Mouse (Mus musculus): ENCODE results near the gene Fxyd3.

Gene Fxyd3

GRCm38 (mm10) chr7:31098697-31099611 lies 22.4 kb upstream of the Fxyd3 start:
- DNase-seq (ENCODE audit: low spot score), result no peak

DNA sequence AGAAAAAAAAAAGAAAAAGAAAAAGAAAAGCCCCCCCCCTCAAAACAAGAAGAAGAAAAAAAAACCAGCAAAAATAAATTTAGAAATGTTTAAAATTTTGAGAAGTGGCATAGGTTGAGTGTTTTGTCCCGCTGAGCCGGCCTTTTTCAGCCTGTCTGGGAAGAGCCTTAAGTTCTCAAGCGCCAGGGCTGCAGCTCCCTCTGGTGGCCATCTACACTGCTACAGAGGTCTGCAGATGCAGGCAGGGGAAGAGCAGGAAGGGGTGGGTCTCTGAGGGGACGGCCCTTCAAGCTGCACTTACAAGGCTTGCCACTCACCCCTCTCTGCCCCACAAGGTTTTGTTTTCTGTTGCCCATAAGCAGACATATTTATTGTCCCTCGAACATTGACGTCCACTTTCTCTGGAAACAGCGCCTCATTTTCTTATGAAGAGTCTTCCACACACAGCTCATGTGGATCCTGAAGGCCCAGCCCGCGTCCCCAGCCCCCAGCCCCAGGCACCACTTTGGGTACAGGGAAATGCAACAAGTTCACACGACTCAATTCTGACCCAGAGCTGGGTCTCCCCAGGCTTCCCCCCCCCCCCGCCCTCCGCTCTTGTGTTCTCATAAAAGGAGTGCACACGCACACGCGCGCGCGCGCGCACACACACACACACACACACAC lies 21.2 kb upstream of the Fxyd3 start:
- DNase-seq (ENCODE audit: low spot score), result peak; percentile 72

- DNase-seq (ENCODE audit: low spot score), result no peak
Observed at GRCm38 (mm10) chr7:31096892-31097564, 20.5 kb upstream of the Fxyd3 start.

DNA sequence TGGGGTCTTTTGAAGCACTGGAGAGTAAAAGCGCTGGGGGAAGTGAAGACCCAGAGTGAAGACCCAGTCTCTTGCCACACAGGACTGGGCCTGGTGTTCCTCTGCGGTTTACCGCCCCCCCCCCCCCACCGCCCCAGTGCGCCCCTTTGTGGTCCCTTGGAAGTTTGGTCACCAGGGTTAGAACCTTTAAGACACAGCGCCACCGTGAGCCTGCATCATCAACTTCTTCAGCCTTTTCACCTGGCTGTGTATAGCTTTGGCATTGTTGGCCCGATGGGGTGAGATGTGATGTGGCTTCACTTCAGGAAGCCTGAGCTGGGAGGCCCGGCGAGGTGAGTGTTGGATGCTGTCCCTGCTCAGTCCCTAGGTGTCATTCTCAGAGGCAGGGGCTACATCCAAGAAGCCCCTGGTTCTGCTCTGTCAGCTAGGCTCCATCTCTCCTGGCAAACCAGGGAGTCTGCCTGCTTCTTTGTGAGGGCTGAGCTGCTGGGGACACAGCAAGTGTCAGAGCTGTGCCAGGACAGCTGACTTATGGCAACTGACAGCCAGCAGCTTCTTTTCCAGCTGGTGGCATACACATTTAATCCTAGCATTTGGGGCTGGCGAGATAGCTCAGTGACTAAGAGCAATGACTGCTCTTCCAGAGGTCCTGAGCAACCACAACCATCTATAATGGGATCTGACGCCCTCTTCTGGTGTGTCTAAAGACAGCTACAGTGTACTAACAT lies 18.4 kb upstream of the Fxyd3 start:
- DNase-seq (ENCODE audit: low spot score), result no peak

DNA sequence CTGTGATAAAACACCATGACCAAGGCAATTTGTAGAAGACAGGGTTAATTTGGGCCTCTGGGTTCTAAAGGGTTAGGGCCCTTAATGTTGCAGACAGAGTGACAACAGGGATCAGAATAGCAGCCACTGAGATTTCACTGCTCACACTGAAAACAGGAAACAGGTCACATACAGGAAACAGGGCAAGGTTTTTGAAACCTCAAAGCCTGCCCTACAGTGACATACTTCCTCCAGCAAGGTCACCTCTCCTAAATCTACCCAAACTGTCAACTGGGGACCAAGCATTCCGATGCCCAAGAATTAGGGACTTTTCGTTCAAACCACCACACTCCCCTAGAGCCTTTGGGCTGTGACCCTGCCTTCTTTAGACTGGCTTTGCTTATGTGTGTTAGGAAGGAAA lies 13.2 kb upstream of the Fxyd3 start:
- DNase-seq (ENCODE audit: low spot score), result no peak

- DNase-seq (ENCODE audit: low spot score), result no peak
Observed at GRCm38 (mm10) chr7:31088206-31088605, 11.7 kb upstream of the Fxyd3 start.

DNA sequence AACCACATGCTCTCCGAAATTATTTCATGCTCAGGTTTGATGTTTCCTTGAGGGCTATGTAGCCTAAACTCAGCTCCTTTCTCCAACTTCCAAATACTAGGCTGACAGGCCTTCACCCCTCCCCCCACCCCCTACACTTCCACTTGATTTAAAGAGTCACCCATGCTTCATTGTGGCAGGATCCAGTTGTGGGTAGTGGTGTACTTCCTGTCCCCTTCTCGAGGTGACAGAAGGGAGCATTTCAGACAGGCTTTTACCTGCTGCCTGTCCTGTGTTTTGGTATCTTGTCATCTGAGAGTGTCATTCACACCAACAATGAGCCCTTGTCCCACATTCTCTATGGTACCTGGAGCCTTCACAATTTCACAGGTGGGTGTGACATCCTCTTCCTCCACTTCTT lies 10.8 kb upstream of the Fxyd3 start:
- no peak for DNase-seq (ENCODE audit: low spot score)

DNA sequence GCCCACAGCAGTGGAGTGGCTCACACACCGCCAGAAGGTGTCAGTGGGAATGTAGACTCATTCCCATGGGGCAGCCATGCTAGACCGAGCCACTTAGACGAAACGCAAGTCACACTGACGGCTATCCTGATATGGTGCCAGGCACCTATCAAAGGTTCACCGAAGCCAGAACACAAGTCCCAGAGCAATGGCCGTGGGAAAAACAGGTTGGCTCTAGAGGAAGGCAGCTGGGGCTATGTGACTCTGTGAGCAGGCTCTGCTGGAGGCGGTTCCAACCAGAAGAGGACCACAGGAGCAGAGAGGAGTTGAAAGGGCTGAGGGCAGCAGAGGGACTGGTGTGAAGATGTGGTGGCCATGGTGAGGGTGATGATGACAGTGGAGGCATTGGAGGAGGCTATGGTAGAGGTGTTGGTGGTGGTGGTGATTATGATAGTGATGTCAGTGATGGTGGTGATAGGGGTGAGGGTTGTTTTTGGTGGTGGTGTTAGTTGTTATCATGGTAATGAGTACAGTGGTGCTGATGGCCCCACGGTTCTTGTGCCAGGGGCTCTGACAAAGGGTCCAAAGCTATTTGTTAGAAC lies 9.8 kb upstream of the Fxyd3 start:
- DNase-seq (ENCODE audit: low spot score), result no peak

GRCm38 (mm10) chr7:31085171-31085570 lies 8.7 kb upstream of the Fxyd3 start:
- no peak for DNase-seq (ENCODE audit: low spot score)

GRCm38 (mm10) chr7:31084140-31084539 lies 7.6 kb upstream of the Fxyd3 start:
- no peak for DNase-seq (ENCODE audit: low spot score)

DNA sequence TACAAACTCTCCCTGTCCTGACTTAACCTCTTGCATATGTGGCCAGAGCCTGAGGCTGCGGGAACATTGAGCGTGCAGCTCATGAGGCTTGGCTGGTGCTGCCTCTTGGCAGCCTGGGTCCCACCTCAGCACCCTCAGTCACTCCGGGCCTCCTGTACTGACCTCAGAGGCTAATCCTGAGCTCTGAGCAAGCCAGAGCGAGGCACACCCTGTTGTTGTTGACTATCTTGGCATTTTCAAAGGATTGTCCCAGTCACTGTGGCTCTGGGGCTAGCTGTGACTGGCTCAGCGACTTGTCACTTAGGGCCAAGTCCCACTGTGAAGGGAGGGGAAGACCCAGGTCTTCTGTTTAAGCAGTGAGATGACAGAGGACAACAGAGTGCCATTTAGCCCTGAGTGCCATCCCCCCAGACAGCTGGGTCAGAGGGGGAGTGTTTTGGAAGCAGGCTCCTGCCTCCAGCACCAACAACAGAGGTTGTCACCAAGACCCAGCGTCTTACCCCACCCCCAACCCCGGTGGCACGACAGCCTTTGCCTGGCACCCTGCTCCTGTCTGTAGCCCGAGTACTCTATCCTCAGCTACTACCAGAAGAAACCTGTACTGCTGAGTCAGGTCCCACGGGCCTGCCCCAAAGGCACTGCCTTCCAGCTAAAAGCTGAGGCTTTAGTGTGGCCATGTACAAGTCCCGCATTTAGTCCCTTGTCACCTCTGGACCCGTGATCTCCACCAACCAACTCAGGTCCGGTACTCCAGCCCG lies 6.5 kb upstream of the Fxyd3 start:
- DNase-seq (ENCODE audit: low spot score), result no peak

- no peak for DNase-seq (ENCODE audit: low spot score)
Observed at GRCm38 (mm10) chr7:31082106-31082505, 5.6 kb upstream of the Fxyd3 start.

- no peak for DNase-seq (ENCODE audit: low spot score)
Observed at GRCm38 (mm10) chr7:31081106-31081505, 4.6 kb upstream of the Fxyd3 start.

- no peak for DNase-seq (ENCODE audit: low spot score)
Observed at GRCm38 (mm10) chr7:31080611-31081010, 4.1 kb upstream of the Fxyd3 start.

- DNase-seq (ENCODE audit: low spot score), result no peak
Observed at GRCm38 (mm10) chr7:31079670-31080069, 3.2 kb upstream of the Fxyd3 start.

DNA sequence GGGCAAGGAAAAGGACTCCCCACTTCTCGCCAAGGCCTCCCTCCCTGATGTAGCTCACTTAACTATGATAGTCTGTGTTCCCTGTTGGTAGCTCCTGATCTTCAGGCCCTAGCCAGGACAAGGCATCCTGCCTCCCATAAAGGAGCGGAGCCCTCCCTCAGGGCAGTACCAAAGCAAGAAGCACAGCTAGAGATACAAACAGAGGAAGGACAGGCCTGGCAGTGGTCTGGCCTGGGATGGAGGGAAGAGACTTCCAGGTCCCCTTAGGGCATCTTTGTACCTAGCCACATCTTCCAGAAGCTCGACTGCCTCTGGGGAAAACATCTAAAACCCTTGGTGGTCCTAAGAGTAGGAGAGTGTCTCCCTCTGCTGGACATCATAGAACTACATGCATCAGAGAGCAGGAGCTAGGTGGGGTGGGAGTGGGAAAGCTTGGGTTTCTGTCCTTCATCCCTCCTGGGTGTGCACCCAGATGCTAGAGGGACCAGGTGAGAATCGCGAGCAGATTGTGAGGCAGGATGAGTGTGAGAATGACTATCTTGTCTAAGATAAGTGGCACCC lies 1.5 kb upstream of the Fxyd3 start:
- DNase-seq (ENCODE audit: low spot score), result no peak

DNA sequence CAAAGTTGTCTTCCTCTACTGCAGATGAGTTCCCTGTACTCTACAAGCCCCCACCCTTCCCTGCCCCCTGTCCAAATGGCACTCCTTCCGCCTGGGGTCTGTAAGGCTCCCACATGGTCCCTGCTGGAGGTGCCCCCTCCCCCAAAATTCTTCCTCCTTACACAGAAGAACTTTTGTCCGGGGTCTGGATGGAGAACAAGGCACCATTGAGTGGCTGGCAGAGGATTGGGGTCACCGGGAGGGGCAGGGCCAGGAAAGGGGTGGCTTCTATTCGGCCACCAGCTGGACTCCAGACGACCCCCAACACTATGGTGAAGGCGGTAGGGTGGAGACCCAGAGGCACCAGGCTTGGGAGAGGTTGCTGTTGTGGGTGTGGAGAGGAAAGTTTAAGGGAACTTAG lies 966 bp upstream of the Fxyd3 start:
- no peak for DNase-seq (ENCODE audit: low spot score)

DNA sequence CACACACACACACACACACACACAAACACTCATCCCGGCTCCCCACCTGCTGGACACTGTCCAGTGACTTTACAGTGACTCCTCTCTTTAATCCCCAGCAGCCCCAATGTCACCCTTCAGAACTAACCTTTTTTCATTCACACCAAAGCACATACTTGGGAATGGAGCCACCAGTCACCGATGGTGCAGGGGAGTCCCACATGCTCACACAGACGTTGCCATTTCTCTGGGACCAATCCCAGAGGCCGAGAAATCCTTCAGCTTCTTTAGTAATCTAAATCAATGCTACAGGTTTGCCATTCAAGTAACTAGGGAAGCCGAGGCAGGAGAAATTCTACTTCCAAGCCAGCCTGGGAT lies 1.8 kb downstream of the Fxyd3 start:
- no peak for DNase-seq (ENCODE audit: low spot score)

DNA sequence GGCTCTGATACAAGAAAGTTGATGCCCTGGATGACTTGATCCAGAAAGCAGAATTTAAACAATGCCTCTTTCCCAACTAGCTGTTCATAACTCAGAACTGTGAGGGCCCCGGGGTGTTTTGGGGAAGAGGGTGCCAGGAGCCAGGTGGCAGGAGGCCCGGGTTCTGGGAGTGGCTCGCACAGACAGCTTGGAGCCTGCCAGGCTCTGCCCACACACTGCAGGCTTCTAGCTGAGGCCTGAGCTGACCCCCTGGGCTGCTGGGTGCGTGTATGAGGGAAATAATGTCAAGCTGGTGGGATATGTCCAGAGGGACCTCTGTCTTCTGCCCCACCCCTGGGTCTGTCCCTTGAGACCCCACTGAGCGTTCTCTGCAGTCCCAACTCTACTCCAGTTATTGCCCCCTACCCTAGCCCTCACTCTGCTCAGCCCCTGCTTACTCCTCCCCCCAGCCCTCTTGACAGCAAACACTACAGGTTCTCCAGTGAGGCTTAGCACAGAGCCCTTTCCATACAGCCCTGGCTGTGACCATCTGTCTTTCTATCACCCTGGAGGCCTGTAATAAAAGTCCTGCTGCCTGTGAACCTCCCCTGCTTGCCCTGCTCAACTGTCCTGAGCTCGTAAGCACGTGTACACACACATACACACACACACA lies 2.3 kb downstream of the Fxyd3 start:
- no peak for DNase-seq (ENCODE audit: low spot score)

GRCm38 (mm10) chr7:31073546-31073945 lies 3.0 kb downstream of the Fxyd3 start:
- DNase-seq (ENCODE audit: low spot score), result no peak

Measured in ovary, postnatal 10 days (tissue).